Mouse (Mus musculus): ENCODE measurements around the gene Mst1r. TPM values are rescaled to one million over a fixed set of nuclear protein-coding genes. Genes with fewer than 3 reads are reported as not detected.

Gene Mst1r
- polyA plus RNA-seq (2016; fragmentation: Nextera tagmentation; extraction: Ambion mirVana): 0.30 and 1.2 TPM in 2 replicates

DNA sequence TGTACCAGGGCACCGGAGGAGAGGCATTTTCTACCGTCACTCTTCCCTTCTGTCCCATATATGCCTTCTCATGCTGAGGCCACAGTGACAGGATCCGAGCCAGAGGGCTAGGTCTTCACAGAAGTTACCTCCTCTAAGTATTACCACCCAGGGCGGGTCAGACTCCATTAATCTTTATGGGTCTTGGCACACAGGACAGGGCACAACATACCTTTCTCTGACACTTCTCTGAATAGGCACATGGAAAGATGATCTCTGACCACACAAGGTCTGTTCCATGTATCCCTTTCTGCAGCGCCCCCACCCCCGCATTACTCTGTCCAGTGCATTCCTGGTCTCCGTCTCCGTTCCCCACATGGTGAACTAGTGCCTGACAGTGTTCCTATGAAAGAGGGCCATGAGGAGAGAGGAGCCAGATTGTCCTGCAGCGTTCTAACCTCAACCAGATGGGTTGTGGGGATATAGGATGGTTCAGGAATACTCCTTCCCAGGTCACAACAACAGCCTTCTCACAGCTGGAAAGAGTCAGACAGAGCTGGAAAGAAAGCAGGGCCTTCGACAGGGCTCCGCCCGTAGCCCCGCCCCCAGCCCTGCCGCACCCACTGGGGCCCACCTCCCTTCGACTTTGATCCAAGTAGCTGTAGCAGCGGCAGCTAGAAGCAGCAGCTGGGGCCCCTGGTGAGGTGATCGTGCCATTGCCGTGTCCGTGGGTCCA lies at the start of gene Mst1r:
TSS of gene Mst1r (plus strand) at position 622 of the 715 bp plus-strand sequence.
- Histone ChIP-seq H3K4me1 (peaks cover 43% of the 10 kb centered on the region), H3K9me3 (replicated peaks) (no peaks in the 10 kb centered on the region), H3K36me3 (no peaks in the 10 kb centered on the region), H3K4me3 (peak within 1 kb of the TSS; percentile 50), H3K27ac (peak within 1 kb of the TSS; percentile 75), H3K27me3 (ENCODE audit: low read depth, poor library complexity, severe bottlenecking) (peaks cover 39% of the 10 kb centered on the region)
- 21% methylated on average over 19 of the region's 19 CpGs for WGBS
- DNase-seq (ENCODE audit: low spot score): peak; percentile 84

DNA sequence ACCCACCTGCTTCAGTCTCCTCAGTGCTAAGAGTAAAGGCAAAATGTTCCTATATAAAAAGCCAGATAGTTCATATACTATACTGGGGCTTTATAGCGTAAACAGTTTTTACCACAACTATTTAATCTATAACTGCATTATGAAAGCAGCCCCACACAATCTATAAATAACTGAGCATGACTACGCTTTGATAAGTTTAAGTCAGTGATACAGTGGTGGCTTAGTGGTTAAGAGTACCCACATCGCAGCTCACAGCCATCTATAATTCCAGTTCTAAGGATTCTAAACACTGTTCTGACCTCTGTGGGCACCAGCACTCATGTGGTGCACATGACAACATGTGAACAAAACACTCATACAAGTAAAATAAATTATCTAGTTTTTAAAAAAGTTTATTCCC lies 48.3 kb upstream of the Mst1r start:
- Histone ChIP-seq H3K4me1 (no peaks in the 10 kb centered on the region), H3K9me3 (replicated peaks) (no peaks in the 10 kb centered on the region), H3K27me3 (ENCODE audit: low read depth, poor library complexity, severe bottlenecking) (no peaks in the 10 kb centered on the region), H3K36me3 (peaks cover 78% of the 10 kb centered on the region), H3K27ac (no peak overlapping the region), H3K4me3 (no peak overlapping the region)
- DNase-seq (ENCODE audit: low spot score): no peak
- 95% methylated on average over 3 of the region's 3 CpGs for WGBS

GRCm38 (mm10) chr9:107864493-107864892 lies 42.2 kb upstream of the Mst1r start:
- no peak for DNase-seq (ENCODE audit: low spot score)
- H3K27me3 ChIP-seq (ENCODE audit: low read depth, poor library complexity, severe bottlenecking): no peaks in the 10 kb centered on the region
- 81% methylated on average over 1 of the region's 1 CpGs for WGBS
- peaks cover 60% of the 10 kb centered on the region for H3K36me3 ChIP-seq
- no peak overlapping the region for H3K27ac ChIP-seq
- H3K4me3 ChIP-seq: no peak overlapping the region
- H3K9me3 ChIP-seq (replicated peaks): no peaks in the 10 kb centered on the region
- no peaks in the 10 kb centered on the region for H3K4me1 ChIP-seq

GRCm38 (mm10) chr9:107866081-107866480 lies 40.6 kb upstream of the Mst1r start:
- Histone ChIP-seq H3K27ac (no peak overlapping the region), H3K9me3 (replicated peaks) (no peaks in the 10 kb centered on the region), H3K4me3 (no peak overlapping the region), H3K4me1 (peaks cover 1% of the 10 kb centered on the region), H3K27me3 (ENCODE audit: low read depth, poor library complexity, severe bottlenecking) (no peaks in the 10 kb centered on the region), H3K36me3 (peaks cover 62% of the 10 kb centered on the region)
- WGBS: 100% methylated on average over 2 of the region's 2 CpGs
- DNase-seq (ENCODE audit: low spot score): no peak

- DNase-seq (ENCODE audit: low spot score): peak; percentile 94
- peaks cover 14% of the 10 kb centered on the region for H3K4me1 ChIP-seq
- H3K27ac ChIP-seq: peak overlapping the region; percentile 96
- no peaks in the 10 kb centered on the region for H3K9me3 ChIP-seq (replicated peaks)
- no peaks in the 10 kb centered on the region for H3K27me3 ChIP-seq (ENCODE audit: low read depth, poor library complexity, severe bottlenecking)
- peak overlapping the region; percentile 93 for H3K4me3 ChIP-seq
- H3K36me3 ChIP-seq: peaks cover 21% of the 10 kb centered on the region
- under 1% methylated on average over 80 of the region's 80 CpGs for WGBS
Measured at GRCm38 (mm10) chr9:107872350-107873098, 34.1 kb upstream of the Mst1r start.

DNA sequence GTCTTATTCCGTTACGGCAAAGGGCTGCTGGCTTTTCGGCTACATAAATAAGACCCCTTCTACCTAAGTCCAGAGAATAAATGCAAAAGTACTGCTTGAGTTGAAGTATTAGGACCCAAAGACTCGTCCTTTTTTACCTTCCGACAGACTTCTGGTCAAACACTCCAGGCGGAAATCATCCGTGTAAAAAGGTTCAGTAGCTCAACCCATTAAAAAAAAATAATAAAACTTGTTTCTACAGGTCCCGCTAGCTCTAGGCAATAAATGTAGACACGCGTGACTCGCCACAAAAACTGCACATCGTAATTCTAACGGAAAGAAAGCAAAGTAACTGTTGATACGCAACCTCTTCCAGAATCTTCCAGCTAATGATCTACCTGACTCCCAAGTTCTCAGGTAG lies 33.5 kb upstream of the Mst1r start, which contains the start of gene Rbm6:
TSS of gene Rbm6 (minus strand) at position 101 of the 400 bp plus-strand sequence.
- no peaks in the 10 kb centered on the region for H3K27me3 ChIP-seq (ENCODE audit: low read depth, poor library complexity, severe bottlenecking)
- DNase-seq (ENCODE audit: low spot score): no peak
- peaks cover 15% of the 10 kb centered on the region for H3K36me3 ChIP-seq
- H3K4me3 ChIP-seq: peak within 1 kb of the TSS; percentile 93
- H3K9me3 ChIP-seq (replicated peaks): no peaks in the 10 kb centered on the region
- peak within 1 kb of the TSS; percentile 96 for H3K27ac ChIP-seq
- H3K4me1 ChIP-seq: peaks cover 14% of the 10 kb centered on the region
- 12% methylated on average over 14 of the region's 14 CpGs for WGBS

DNA sequence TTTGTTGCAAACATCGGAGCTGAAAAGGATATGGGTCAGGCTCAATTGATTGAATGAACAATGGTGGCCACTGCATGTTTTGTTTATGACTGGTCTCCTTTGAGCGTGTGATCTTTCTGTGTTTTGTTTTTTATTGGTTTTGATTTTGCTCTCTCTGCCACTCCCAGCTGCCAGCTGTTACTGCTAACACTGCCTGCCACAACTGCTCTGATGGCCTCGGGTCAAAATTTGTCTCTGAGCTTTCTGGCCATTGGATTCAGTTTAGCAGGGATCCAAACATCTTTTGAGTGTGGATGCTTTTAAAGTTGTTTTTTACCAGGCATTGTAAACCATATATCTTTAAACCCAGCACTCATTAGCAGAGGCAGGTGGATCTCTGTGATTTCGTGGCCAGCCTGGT lies 26.3 kb upstream of the Mst1r start:
- Histone ChIP-seq H3K27me3 (ENCODE audit: low read depth, poor library complexity, severe bottlenecking) (no peaks in the 10 kb centered on the region), H3K36me3 (no peaks in the 10 kb centered on the region), H3K27ac (no peak overlapping the region), H3K4me3 (no peak overlapping the region), H3K9me3 (replicated peaks) (no peaks in the 10 kb centered on the region), H3K4me1 (no peaks in the 10 kb centered on the region)
- no peak for DNase-seq (ENCODE audit: low spot score)
- 74% methylated on average over 4 of the region's 4 CpGs for WGBS

DNA sequence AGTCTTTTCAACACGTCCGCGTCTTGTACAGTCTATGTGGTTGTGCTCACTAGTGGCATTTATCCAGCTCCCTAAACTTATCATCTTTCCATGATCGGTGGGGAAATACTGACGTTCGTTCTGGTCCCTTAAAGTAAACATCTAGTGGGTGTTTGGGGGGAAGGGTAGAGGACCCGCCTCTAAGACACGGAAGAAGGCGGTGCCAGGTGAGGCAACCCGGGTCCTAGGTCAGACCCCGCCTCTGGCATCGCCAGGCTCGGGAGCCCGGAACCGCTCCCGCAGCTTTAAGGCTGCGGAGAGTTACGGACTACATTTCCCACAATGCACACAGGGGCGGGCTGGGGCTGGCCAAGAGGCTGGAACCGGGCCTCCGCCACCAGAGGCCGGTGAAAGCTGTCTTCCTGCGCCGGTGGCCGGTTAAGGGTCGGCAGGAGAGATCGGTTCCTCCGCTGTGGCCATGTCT lies 18.8 kb upstream of the Mst1r start, which contains the start of gene Mon1a:
TSS of gene Mon1a (plus strand) at position 348 of the 463 bp plus-strand sequence.
- H3K36me3 ChIP-seq: peaks cover 2% of the 10 kb centered on the region; the same call in 1 of the 2 replicates
- H3K9me3 ChIP-seq (replicated peaks): no peaks in the 10 kb centered on the region
- under 1% methylated on average over 28 of the region's 28 CpGs for WGBS
- H3K27me3 ChIP-seq (ENCODE audit: low read depth, poor library complexity, severe bottlenecking): peaks cover 18% of the 10 kb centered on the region
- peak within 1 kb of the TSS; percentile 73 for H3K27ac ChIP-seq
- peak; percentile 88 for DNase-seq (ENCODE audit: low spot score)
- peaks cover 16% of the 10 kb centered on the region for H3K4me1 ChIP-seq
- H3K4me3 ChIP-seq: peak within 1 kb of the TSS; percentile 66

- Histone ChIP-seq H3K9me3 (replicated peaks) (no peaks in the 10 kb centered on the region), H3K27me3 (ENCODE audit: low read depth, poor library complexity, severe bottlenecking) (peaks cover 18% of the 10 kb centered on the region), H3K36me3 (peaks cover 2% of the 10 kb centered on the region; the same call in 1 of the 2 replicates), H3K4me1 (peaks cover 16% of the 10 kb centered on the region), H3K27ac (peak overlapping the region; percentile 73), H3K4me3 (peak overlapping the region; percentile 66)
- DNase-seq (ENCODE audit: low spot score): no peak
- under 1% methylated on average over 18 of the region's 18 CpGs for WGBS
Measured at GRCm38 (mm10) chr9:107888267-107888850, 18.3 kb upstream of the Mst1r start.

DNA sequence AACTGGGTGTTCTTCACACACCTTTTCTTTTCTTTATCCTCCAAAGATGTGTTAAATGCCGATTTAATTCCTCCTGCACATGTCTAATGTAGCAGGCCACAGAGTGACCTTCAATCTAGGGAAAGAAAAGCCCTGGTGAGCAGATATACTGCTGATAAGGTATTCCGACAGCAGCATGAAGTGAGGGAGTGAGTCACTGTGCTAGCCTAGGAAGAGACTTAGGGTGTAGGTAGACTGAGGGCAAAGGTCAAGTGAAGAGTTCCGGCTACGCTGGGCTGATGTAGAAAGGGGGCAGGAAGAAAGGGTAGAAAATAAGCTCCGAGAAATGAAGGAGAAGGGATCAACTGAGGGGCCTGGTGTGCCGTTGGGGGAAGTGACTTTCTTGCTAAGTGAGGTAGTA lies 16.4 kb upstream of the Mst1r start:
- DNase-seq (ENCODE audit: low spot score): no peak
- Histone ChIP-seq H3K9me3 (replicated peaks) (no peaks in the 10 kb centered on the region), H3K27ac (no peak overlapping the region), H3K4me1 (peaks cover 16% of the 10 kb centered on the region), H3K36me3 (peaks cover 2% of the 10 kb centered on the region; the same call in 1 of the 2 replicates), H3K27me3 (ENCODE audit: low read depth, poor library complexity, severe bottlenecking) (peaks cover 18% of the 10 kb centered on the region), H3K4me3 (no peak overlapping the region)
- 85% methylated on average over 6 of the region's 6 CpGs for WGBS

DNA sequence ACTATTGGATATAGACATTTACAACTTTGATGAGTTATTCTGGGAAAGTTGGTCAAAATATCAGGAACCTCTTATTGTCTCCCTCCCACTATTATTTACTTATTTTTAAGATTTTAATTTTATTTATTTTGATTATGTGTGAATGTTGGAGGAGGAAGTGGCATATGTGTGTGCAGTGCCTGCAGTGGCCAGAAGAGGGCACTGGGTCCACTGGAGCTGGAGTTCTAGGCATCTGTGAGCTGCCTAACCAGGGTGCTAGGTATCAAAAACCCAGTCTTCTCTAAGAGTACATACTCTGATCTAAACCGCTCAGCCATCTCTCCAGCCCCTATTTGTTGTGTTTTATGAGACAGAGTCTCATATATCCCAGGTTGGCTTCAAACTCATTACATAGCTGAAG lies 15.7 kb upstream of the Mst1r start:
- H3K27me3 ChIP-seq (ENCODE audit: low read depth, poor library complexity, severe bottlenecking): peaks cover 13% of the 10 kb centered on the region
- 97% methylated on average over 1 of the region's 1 CpGs for WGBS
- H3K9me3 ChIP-seq (replicated peaks): no peaks in the 10 kb centered on the region
- H3K4me3 ChIP-seq: no peak overlapping the region
- H3K36me3 ChIP-seq: peaks cover 2% of the 10 kb centered on the region; the same call in 1 of the 2 replicates
- H3K4me1 ChIP-seq: peaks cover 16% of the 10 kb centered on the region
- no peak for DNase-seq (ENCODE audit: low spot score)
- H3K27ac ChIP-seq: no peak overlapping the region

GRCm38 (mm10) chr9:107898563-107898962 lies 8.1 kb upstream of the Mst1r start:
- 82% methylated on average over 10 of the region's 10 CpGs for WGBS
- no peak for DNase-seq (ENCODE audit: low spot score)
- Histone ChIP-seq H3K9me3 (replicated peaks) (no peaks in the 10 kb centered on the region), H3K27ac (no peak overlapping the region), H3K4me1 (peaks cover 20% of the 10 kb centered on the region), H3K36me3 (peaks cover 10% of the 10 kb centered on the region), H3K27me3 (ENCODE audit: low read depth, poor library complexity, severe bottlenecking) (peaks cover 37% of the 10 kb centered on the region), H3K4me3 (no peak overlapping the region)
